Mouse (Mus musculus) fat pad, adult 2 months (tissue): ENCODE data around the gene Bpifb9a.
"Not testable (repeated sequence)": the region's sequence is repeated elsewhere in the genome, so short reads cannot be mapped to it uniquely, and the experiment has no call there.

Experiments used
- DNase-seq: peaks from one replicate; pipeline ENCODE4 v3.0.0-alpha.2; 2011; ENCODE audit warnings: low read depth, low spot score; ENCODE audit errors: extremely low read depth

The Bpifb9a gene

DNA sequence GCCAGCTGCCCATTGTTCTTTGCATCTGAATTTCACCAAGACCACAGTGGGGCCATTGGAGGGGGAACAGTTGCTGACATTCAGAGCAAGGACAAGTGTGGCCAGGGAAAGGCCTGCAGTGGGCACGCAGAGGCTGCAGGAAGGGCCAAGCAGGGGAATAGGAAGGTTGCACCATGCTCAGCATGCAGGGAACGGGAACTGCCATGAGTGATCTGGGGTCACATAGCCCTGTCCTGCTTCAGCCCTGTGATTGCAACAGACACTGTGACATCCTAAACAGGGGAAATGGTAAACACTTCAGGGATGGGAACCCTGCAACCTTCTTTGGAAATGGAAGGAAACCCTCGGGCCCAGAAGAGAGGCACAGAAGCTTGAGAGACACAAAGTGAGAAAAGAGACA, 47.0 kb downstream of the Bpifb9a start:
- DNase-seq = not testable (repeated sequence)

DNA sequence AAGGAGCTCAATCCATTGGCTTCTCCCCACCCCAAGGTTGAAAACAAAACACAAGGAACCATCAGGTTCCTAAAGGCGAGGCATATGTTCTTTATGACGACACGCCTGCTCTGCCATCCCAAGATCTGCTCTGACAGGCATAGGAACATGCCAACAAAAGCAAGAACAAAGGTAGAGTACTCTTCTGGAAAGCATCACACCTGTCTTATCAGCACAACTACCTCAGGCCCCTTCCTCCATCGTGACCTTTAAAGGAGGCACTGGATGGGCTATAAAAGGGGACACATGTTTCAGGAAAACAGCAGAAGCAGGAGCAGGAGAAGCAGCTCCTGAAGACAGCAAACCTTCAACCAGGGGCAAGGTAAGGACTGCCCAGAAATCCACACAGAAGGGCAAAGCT, 49.3 kb downstream of the Bpifb9a start, which contains the start of gene Bpifb9b:
Gene Bpifb9b, plus strand, starts transcription at position 301 of the 400 bp plus-strand sequence.
- DNase-seq = not testable (repeated sequence)

- not testable (repeated sequence) for DNase-seq
Observed at GRCm38 (mm10) chr2:154313771-154314170, 56.1 kb downstream of the Bpifb9a start.
